Mouse (Mus musculus): ENCODE measurements around the gene Chd6. TPM values are rescaled to one million over a fixed set of nuclear protein-coding genes. Genes with fewer than 3 reads are reported as not detected.

The Chd6 gene
- polyA plus RNA-seq, 1 experiment from 2014 or later = 29.8 TPM

Other genes with a start within 250 kb of the Chd6 start
- gene Zhx3, start 236.1 kb downstream of the Chd6 start, polyA plus RNA-seq (2015; fragmentation: Nextera tagmentation; extraction: Ambion mirVana) = 19.9 and 21.0 TPM in 2 replicates
- 0.43 and 0.66 TPM in 2 replicates for gene Lpin3, start 228.4 kb downstream of the Chd6 start, polyA plus RNA-seq (2015; fragmentation: Nextera tagmentation; extraction: Ambion mirVana)
- 0.70 and 1.3 TPM in 2 replicates for gene Emilin3, start 196.7 kb downstream of the Chd6 start, polyA plus RNA-seq (2015; fragmentation: Nextera tagmentation; extraction: Ambion mirVana)